Mouse (Mus musculus): Measurements from ENCODE around the gene Mboat2. TPM values are rescaled to one million over a fixed set of nuclear protein-coding genes. Genes with fewer than 3 reads are reported as not detected.

The Mboat2 gene
- total and polyA plus RNA-seq, 2 experiments from 2014 or later, result 24.8 to 34.4 TPM

DNA sequence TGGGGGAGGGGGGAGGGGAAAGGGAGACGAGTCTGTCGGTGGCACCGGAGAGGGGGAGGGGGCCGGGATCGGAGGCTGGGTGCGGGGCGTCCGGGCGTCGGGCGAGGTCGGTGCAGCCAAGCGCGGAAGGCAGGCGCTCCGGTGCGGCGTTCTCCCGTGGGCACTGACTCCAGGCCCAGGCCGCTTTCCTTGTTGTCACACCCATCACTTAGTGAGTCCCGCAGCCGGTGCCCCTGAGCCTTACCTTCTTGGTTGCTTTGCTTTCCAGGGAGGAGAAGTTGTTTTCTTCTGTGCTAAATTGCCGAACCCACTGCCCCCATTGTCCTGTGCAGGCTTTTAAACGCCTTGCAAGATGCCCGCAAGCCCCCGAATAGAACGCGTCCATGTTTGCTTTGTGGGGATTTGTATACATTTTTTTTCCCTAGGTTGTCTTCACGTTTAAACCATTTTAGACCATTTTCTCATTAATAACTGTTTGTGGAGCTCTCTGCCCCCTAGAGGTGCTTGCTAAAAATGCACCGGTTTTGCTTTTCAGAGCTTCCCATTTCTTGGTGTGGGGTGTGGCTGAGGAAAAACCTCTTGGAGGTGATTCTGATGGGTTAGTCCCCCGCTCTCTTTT, 144.5 kb downstream of the Mboat2 start:
- ATAC-seq (ENCODE audit: insufficient read depth, low read depth) (peak; percentile 79), DNase-seq (ENCODE audit: low spot score) (peak; percentile 80)
- TF ChIP-seq EP300 (IDR thresholded peaks at IDR 0.05; ENCODE audit: low read depth) (no peak), CTCF (IDR thresholded peaks at IDR 0.05; ENCODE audit: low read depth) (peak; percentile 59)
- H3K4me2 ChIP-seq (ENCODE audit: low read depth, low read length), result peak overlapping the region; percentile 66
- H3K9ac ChIP-seq (replicated peaks; ENCODE audit: low read depth, low read length), result peak overlapping the region; percentile 74
- peak overlapping the region; percentile 78 for H3K4me3 ChIP-seq (ENCODE audit: low read depth, low read length)
- 0 out of 2 replicates have a peak, but pooled peaks cover 5% of the 10 kb centered on the region for H3K36me3 ChIP-seq (replicated peaks; ENCODE audit: control insufficient read depth, insufficient read depth, low read length)
- H3K27ac ChIP-seq (ENCODE audit: low read depth), result peak overlapping the region; percentile 94
- WGBS, result under 1% methylated on average over 24 of the region's 31 CpGs
- no peaks in the 10 kb centered on the region for H3K9me3 ChIP-seq (replicated peaks; ENCODE audit: control insufficient read depth, low read length)
- H3K4me1 ChIP-seq (ENCODE audit: control insufficient read depth, insufficient read depth), result peaks cover 27% of the 10 kb centered on the region
- no peaks in the 10 kb centered on the region for H3K27me3 ChIP-seq (ENCODE audit: control insufficient read depth, insufficient read depth, low read length)

DNA sequence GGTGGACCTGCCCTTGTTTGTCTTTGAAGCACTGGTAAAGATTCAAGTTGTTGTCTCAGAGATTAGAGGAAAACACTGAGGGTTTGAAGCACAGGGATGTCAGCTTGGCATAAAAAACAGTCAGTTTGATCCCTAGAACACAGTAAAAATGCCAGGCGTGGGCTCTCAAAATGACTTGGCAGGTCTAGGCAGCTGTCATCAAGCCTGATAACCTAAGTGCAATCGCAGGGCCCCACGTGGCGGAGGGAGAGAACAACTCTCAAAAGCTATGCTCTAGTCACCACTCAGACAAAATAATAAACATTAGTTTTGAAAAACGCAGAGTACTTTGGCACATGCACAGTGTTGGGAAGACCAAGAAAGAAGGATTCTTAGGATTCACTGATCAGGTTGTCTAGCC, 154.5 kb downstream of the Mboat2 start:
- 0 out of 2 replicates have a peak, but pooled peaks have one; percentile 49 for ATAC-seq (ENCODE audit: insufficient read depth, low read depth)

DNA sequence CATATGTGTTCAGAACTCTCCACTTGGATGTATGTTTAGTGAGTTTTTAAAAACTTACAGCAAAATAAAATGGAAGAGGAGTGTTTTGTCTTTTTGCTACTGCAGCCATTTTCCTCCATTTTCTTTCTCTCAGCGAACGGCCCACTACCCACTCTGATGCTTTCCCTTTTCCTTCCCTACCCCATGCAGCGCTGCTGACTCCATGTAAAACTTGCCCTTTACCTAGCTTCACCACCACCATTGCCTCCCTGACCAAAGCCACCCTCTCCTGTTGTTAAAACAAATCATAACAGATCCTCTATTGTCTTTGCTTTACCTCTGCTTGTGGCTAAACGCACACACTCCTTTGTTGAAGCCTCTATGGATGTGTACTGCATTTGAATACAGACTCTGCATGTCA, 164.7 kb downstream of the Mboat2 start:
- 90% methylated on average over 4 of the region's 4 CpGs for WGBS
- Histone ChIP-seq H3K9ac (replicated peaks; ENCODE audit: low read depth, low read length) (no peak overlapping the region), H3K36me3 (replicated peaks; ENCODE audit: control insufficient read depth, insufficient read depth, low read length) (peaks cover 90% of the 10 kb centered on the region), H3K27ac (ENCODE audit: low read depth) (no peak overlapping the region), H3K4me1 (ENCODE audit: control insufficient read depth, insufficient read depth) (no peaks in the 10 kb centered on the region), H3K4me2 (ENCODE audit: low read depth, low read length) (no peak overlapping the region), H3K4me3 (ENCODE audit: low read depth, low read length) (no peak overlapping the region), H3K27me3 (ENCODE audit: control insufficient read depth, insufficient read depth, low read length) (no peaks in the 10 kb centered on the region), H3K9me3 (replicated peaks; ENCODE audit: control insufficient read depth, low read length) (no peaks in the 10 kb centered on the region)
- TF ChIP-seq EP300 (IDR thresholded peaks at IDR 0.05; ENCODE audit: low read depth) (no peak), CTCF (IDR thresholded peaks at IDR 0.05; ENCODE audit: low read depth) (no peak)
- ATAC-seq (ENCODE audit: insufficient read depth, low read depth) (no peak), DNase-seq (ENCODE audit: low spot score) (no peak)

More for the DNA sequence above, 154.5 kb downstream of the Mboat2 start:
- Histone ChIP-seq H3K9me3 (replicated peaks; ENCODE audit: control insufficient read depth, low read length) (no peaks in the 10 kb centered on the region), H3K27ac (ENCODE audit: low read depth) (no peak overlapping the region), H3K4me1 (ENCODE audit: control insufficient read depth, insufficient read depth) (peaks cover 12% of the 10 kb centered on the region), H3K4me3 (ENCODE audit: low read depth, low read length) (no peak overlapping the region), H3K36me3 (replicated peaks; ENCODE audit: control insufficient read depth, insufficient read depth, low read length) (peaks cover 24% of the 10 kb centered on the region), H3K9ac (replicated peaks; ENCODE audit: low read depth, low read length) (no peak overlapping the region), H3K27me3 (ENCODE audit: control insufficient read depth, insufficient read depth, low read length) (no peaks in the 10 kb centered on the region), H3K4me2 (ENCODE audit: low read depth, low read length) (no peak overlapping the region)
- 40% methylated on average over 5 of the region's 5 CpGs for WGBS
- DNase-seq (ENCODE audit: low spot score), result no peak
- TF ChIP-seq CTCF (IDR thresholded peaks at IDR 0.05; ENCODE audit: low read depth) (no peak), EP300 (IDR thresholded peaks at IDR 0.05; ENCODE audit: low read depth) (no peak)

DNA sequence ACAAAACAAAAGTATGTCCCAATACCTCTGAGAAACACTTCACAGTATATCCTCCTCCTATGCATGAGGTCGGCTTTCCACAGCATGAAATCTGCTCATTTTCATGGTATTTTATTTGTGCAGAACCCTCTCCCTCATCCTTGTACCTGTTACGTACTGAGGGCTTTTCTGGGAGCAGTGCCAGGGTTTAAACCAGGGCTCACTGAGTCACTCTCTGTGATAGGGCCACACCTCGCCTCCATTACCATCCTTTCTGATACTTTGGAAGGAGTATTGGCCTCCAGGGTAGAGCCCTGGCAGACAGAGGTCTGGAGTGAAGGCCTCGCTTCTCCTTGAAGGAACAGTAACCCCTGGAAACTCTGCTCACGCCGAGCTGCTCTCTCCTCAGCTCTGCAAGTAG, 174.7 kb downstream of the Mboat2 start:
- no peak overlapping the region for H3K4me3 ChIP-seq (ENCODE audit: low read depth, low read length)
- H3K9me3 ChIP-seq (replicated peaks; ENCODE audit: control insufficient read depth, low read length), result no peaks in the 10 kb centered on the region
- TF ChIP-seq CTCF (IDR thresholded peaks at IDR 0.05; ENCODE audit: low read depth) (no peak), EP300 (IDR thresholded peaks at IDR 0.05; ENCODE audit: low read depth) (no peak)
- no peaks in the 10 kb centered on the region for H3K4me1 ChIP-seq (ENCODE audit: control insufficient read depth, insufficient read depth)
- H3K4me2 ChIP-seq (ENCODE audit: low read depth, low read length), result no peak overlapping the region
- H3K36me3 ChIP-seq (replicated peaks; ENCODE audit: control insufficient read depth, insufficient read depth, low read length), result peaks cover 89% of the 10 kb centered on the region
- ATAC-seq (ENCODE audit: insufficient read depth, low read depth), result no peak
- no peak overlapping the region for H3K9ac ChIP-seq (replicated peaks; ENCODE audit: low read depth, low read length)
- 73% methylated on average over 6 of the region's 6 CpGs for WGBS
- no peak overlapping the region for H3K27ac ChIP-seq (ENCODE audit: low read depth)
- H3K27me3 ChIP-seq (ENCODE audit: control insufficient read depth, insufficient read depth, low read length), result no peaks in the 10 kb centered on the region
- DNase-seq (ENCODE audit: low spot score), result no peak

DNA sequence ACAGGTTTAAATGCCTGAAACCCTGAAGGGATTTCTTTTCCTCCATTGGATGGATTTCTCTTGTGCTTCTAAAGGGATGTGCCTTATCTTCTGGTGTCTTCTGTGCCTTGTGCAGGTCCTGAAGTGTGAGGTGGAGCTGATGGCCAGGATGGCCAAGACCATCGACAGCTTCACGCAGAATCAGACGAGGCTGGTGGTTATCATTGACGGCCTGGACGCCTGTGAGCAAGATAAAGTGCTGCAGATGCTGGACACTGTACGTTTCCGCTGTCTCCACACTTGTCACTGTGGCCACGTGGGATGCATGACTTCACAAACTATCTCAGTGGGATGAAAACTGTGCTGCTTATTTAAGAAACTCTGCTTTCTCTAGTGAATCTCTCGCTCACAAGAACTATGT, 179.3 kb downstream of the Mboat2 start:
- Histone ChIP-seq H3K27ac (ENCODE audit: low read depth) (no peak overlapping the region), H3K9me3 (replicated peaks; ENCODE audit: control insufficient read depth, low read length) (no peaks in the 10 kb centered on the region), H3K4me2 (ENCODE audit: low read depth, low read length) (no peak overlapping the region), H3K4me3 (ENCODE audit: low read depth, low read length) (no peak overlapping the region), H3K4me1 (ENCODE audit: control insufficient read depth, insufficient read depth) (0 out of 2 replicates have a peak, but pooled peaks cover 5% of the 10 kb centered on the region), H3K9ac (replicated peaks; ENCODE audit: low read depth, low read length) (no peak overlapping the region), H3K36me3 (replicated peaks; ENCODE audit: control insufficient read depth, insufficient read depth, low read length) (peaks cover 81% of the 10 kb centered on the region), H3K27me3 (ENCODE audit: control insufficient read depth, insufficient read depth, low read length) (no peaks in the 10 kb centered on the region)
- 41% methylated on average over 9 of the region's 9 CpGs for WGBS
- no peak for TF ChIP-seq EP300 (IDR thresholded peaks at IDR 0.05; ENCODE audit: low read depth)
- TF ChIP-seq CTCF (IDR thresholded peaks at IDR 0.05; ENCODE audit: low read depth), result no peak
- ATAC-seq (ENCODE audit: insufficient read depth, low read depth), result no peak
- DNase-seq (ENCODE audit: low spot score), result no peak

DNA sequence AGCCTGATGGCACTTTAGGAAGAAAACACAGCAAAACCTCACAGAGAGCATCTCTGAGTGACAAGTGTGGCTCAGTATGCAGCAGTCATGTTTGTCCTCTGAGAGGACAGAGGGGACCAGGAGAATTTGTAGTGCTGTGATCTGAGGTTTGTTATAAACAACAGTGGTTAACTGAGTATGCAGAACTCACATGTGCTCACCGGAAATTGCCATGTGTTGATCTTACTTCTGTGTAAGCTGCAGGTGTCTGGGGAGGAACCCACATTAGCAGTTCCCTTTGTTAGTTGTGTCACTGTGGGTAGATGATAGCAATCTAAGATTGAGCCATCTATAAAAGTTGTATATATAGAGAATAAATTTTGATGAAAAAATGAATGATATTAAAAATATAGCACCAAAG, 179.7 kb downstream of the Mboat2 start:
- no peak for ATAC-seq (ENCODE audit: insufficient read depth, low read depth)
- 94% methylated on average over 1 of the region's 1 CpGs for WGBS
- H3K36me3 ChIP-seq (replicated peaks; ENCODE audit: control insufficient read depth, insufficient read depth, low read length), result peaks cover 81% of the 10 kb centered on the region

More for the DNA sequence above, 179.7 kb downstream of the Mboat2 start:
- 0 out of 2 replicates have a peak, but pooled peaks cover 5% of the 10 kb centered on the region for H3K4me1 ChIP-seq (ENCODE audit: control insufficient read depth, insufficient read depth)
- H3K4me2 ChIP-seq (ENCODE audit: low read depth, low read length), result no peak overlapping the region
- H3K4me3 ChIP-seq (ENCODE audit: low read depth, low read length), result no peak overlapping the region
- H3K27me3 ChIP-seq (ENCODE audit: control insufficient read depth, insufficient read depth, low read length), result no peaks in the 10 kb centered on the region
- H3K9ac ChIP-seq (replicated peaks; ENCODE audit: low read depth, low read length), result no peak overlapping the region
- no peak for DNase-seq (ENCODE audit: low spot score)
- H3K9me3 ChIP-seq (replicated peaks; ENCODE audit: control insufficient read depth, low read length), result no peaks in the 10 kb centered on the region
- no peak overlapping the region for H3K27ac ChIP-seq (ENCODE audit: low read depth)
- TF ChIP-seq EP300 (IDR thresholded peaks at IDR 0.05; ENCODE audit: low read depth) (no peak), CTCF (IDR thresholded peaks at IDR 0.05; ENCODE audit: low read depth) (no peak)

Measured in heart, postnatal 0 days (tissue).